Mouse (Mus musculus): ENCODE data around the gene Ppp2r3c. TPM values are rescaled to one million over a fixed set of nuclear protein-coding genes. Genes with fewer than 3 reads are reported as not detected.
"Not testable (repeated sequence)": the region's sequence is repeated elsewhere in the genome, so short reads cannot be mapped to it uniquely, and the experiment has no call there.

Ppp2r3c gene
- 21.5 and 23.7 TPM in 2 replicates for polyA plus RNA-seq (2016; fragmentation: Nextera tagmentation; extraction: Ambion mirVana)

GRCm38 (mm10) chr12:55302485-55303441 lies at the start of gene Ppp2r3c:
Gene Ppp2r3c (minus strand): TSS chr12:55302998.
- Histone ChIP-seq H3K27me3 (ENCODE audit: insufficient read depth, poor library complexity, severe bottlenecking) (no peaks in the 10 kb centered on the region), H3K4me3 (peak within 1 kb of the TSS; percentile 64)
- WGBS, result under 1% methylated on average over 55 of the region's 55 CpGs

GRCm38 (mm10) chr12:55344583-55344982 lies 41.8 kb upstream of the Ppp2r3c start:
- WGBS, result 85% methylated on average over 13 of the region's 13 CpGs
- Histone ChIP-seq H3K4me3 (no peak overlapping the region), H3K27ac (no peak overlapping the region), H3K4me1 (replicated peaks) (no peaks in the 10 kb centered on the region), H3K27me3 (ENCODE audit: insufficient read depth, poor library complexity, severe bottlenecking) (no peaks in the 10 kb centered on the region), H3K36me3 (no peaks in the 10 kb centered on the region), H3K9me3 (no peaks in the 10 kb centered on the region)
- DNase-seq (ENCODE audit: low spot score), result no peak

More at GRCm38 (mm10) chr12:55302485-55303441, at the start of gene Ppp2r3c:
- Histone ChIP-seq H3K4me1 (replicated peaks) (peaks cover 29% of the 10 kb centered on the region), H3K36me3 (peaks cover 47% of the 10 kb centered on the region), H3K27ac (peak within 1 kb of the TSS; percentile 97), H3K9me3 (peaks cover 7% of the 10 kb centered on the region; the same call in 1 of the 2 replicates)
- DNase-seq (ENCODE audit: low spot score), result peak; percentile 93

GRCm38 (mm10) chr12:55343998-55344397 lies 41.2 kb upstream of the Ppp2r3c start:
- 89% methylated on average over 11 of the region's 11 CpGs for WGBS
- H3K27me3 ChIP-seq (ENCODE audit: insufficient read depth, poor library complexity, severe bottlenecking), result no peaks in the 10 kb centered on the region
- H3K4me3 ChIP-seq, result no peak overlapping the region
- H3K4me1 ChIP-seq (replicated peaks), result no peaks in the 10 kb centered on the region
- H3K9me3 ChIP-seq, result no peaks in the 10 kb centered on the region
- no peak for DNase-seq (ENCODE audit: low spot score)
- no peaks in the 10 kb centered on the region for H3K36me3 ChIP-seq
- no peak overlapping the region for H3K27ac ChIP-seq

- WGBS, result 85% methylated on average over 1 of the region's 1 CpGs
- not testable (repeated sequence) for DNase-seq (ENCODE audit: low spot score); H3K36me3 ChIP-seq; H3K4me3 ChIP-seq; H3K27ac ChIP-seq; H3K4me1 ChIP-seq (replicated peaks); H3K27me3 ChIP-seq (ENCODE audit: insufficient read depth, poor library complexity, severe bottlenecking); H3K9me3 ChIP-seq
Observed at GRCm38 (mm10) chr12:55343045-55343444, 40.2 kb upstream of the Ppp2r3c start.

- not testable (repeated sequence) for H3K27ac ChIP-seq; H3K27me3 ChIP-seq (ENCODE audit: insufficient read depth, poor library complexity, severe bottlenecking); H3K36me3 ChIP-seq; DNase-seq (ENCODE audit: low spot score); H3K9me3 ChIP-seq; H3K4me3 ChIP-seq; H3K4me1 ChIP-seq (replicated peaks)
- WGBS, result 86% methylated on average over 1 of the region's 2 CpGs
Observed at GRCm38 (mm10) chr12:55338490-55338889, 35.7 kb upstream of the Ppp2r3c start.

- Histone ChIP-seq H3K27ac (no peak overlapping the region), H3K4me3 (no peak overlapping the region), H3K36me3 (peaks cover 22% of the 10 kb centered on the region), H3K27me3 (ENCODE audit: insufficient read depth, poor library complexity, severe bottlenecking) (no peaks in the 10 kb centered on the region), H3K4me1 (replicated peaks) (no peaks in the 10 kb centered on the region), H3K9me3 (no peaks in the 10 kb centered on the region)
- DNase-seq (ENCODE audit: low spot score), result no peak
- WGBS, result 90% methylated on average over 7 of the region's 7 CpGs
Observed at GRCm38 (mm10) chr12:55333662-55334061, 30.9 kb upstream of the Ppp2r3c start.

GRCm38 (mm10) chr12:55329351-55329750 lies 26.6 kb upstream of the Ppp2r3c start:
- no peak overlapping the region for H3K27ac ChIP-seq
- 93% methylated on average over 7 of the region's 7 CpGs for WGBS

GRCm38 (mm10) chr12:55328784-55329183 lies 26.0 kb upstream of the Ppp2r3c start:
- Histone ChIP-seq H3K27me3 (ENCODE audit: insufficient read depth, poor library complexity, severe bottlenecking) (no peaks in the 10 kb centered on the region), H3K36me3 (peaks cover 27% of the 10 kb centered on the region), H3K4me3 (no peak overlapping the region), H3K27ac (no peak overlapping the region), H3K4me1 (replicated peaks) (no peaks in the 10 kb centered on the region), H3K9me3 (no peaks in the 10 kb centered on the region)
- WGBS, result 91% methylated on average over 4 of the region's 4 CpGs
- no peak for DNase-seq (ENCODE audit: low spot score)

More at GRCm38 (mm10) chr12:55329351-55329750, 26.6 kb upstream of the Ppp2r3c start:
- no peak for DNase-seq (ENCODE audit: low spot score)
- Histone ChIP-seq H3K36me3 (peaks cover 28% of the 10 kb centered on the region), H3K4me3 (no peak overlapping the region), H3K27me3 (ENCODE audit: insufficient read depth, poor library complexity, severe bottlenecking) (no peaks in the 10 kb centered on the region), H3K4me1 (replicated peaks) (no peaks in the 10 kb centered on the region), H3K9me3 (no peaks in the 10 kb centered on the region)

- H3K27ac ChIP-seq, result no peak overlapping the region
- WGBS, result 96% methylated on average over 7 of the region's 7 CpGs
- no peak overlapping the region for H3K4me3 ChIP-seq
- H3K9me3 ChIP-seq, result no peaks in the 10 kb centered on the region
- peaks cover 22% of the 10 kb centered on the region for H3K36me3 ChIP-seq
- DNase-seq (ENCODE audit: low spot score), result no peak
- H3K27me3 ChIP-seq (ENCODE audit: insufficient read depth, poor library complexity, severe bottlenecking), result no peaks in the 10 kb centered on the region
- no peaks in the 10 kb centered on the region for H3K4me1 ChIP-seq (replicated peaks)
Observed at GRCm38 (mm10) chr12:55325702-55326101, 22.9 kb upstream of the Ppp2r3c start.

GRCm38 (mm10) chr12:55321642-55322291 lies 19.0 kb upstream of the Ppp2r3c start:
- no peak overlapping the region for H3K4me3 ChIP-seq
- no peaks in the 10 kb centered on the region for H3K4me1 ChIP-seq (replicated peaks)
- no peaks in the 10 kb centered on the region for H3K27me3 ChIP-seq (ENCODE audit: insufficient read depth, poor library complexity, severe bottlenecking)
- 89% methylated on average over 18 of the region's 18 CpGs for WGBS
- no peaks in the 10 kb centered on the region for H3K9me3 ChIP-seq
- H3K36me3 ChIP-seq, result peaks cover 18% of the 10 kb centered on the region
- no peak overlapping the region for H3K27ac ChIP-seq
- DNase-seq (ENCODE audit: low spot score), result no peak

- Histone ChIP-seq H3K9me3 (no peaks in the 10 kb centered on the region), H3K27ac (no peak overlapping the region), H3K4me3 (no peak overlapping the region), H3K36me3 (peaks cover 31% of the 10 kb centered on the region), H3K4me1 (replicated peaks) (no peaks in the 10 kb centered on the region), H3K27me3 (ENCODE audit: insufficient read depth, poor library complexity, severe bottlenecking) (no peaks in the 10 kb centered on the region)
- WGBS, result 55% methylated on average over 5 of the region's 5 CpGs
- peak; percentile 28 for DNase-seq (ENCODE audit: low spot score)
Observed at GRCm38 (mm10) chr12:55315192-55315591, 12.4 kb upstream of the Ppp2r3c start.

- Histone ChIP-seq H3K27me3 (ENCODE audit: insufficient read depth, poor library complexity, severe bottlenecking) (no peaks in the 10 kb centered on the region), H3K4me1 (replicated peaks) (no peaks in the 10 kb centered on the region), H3K4me3 (no peak overlapping the region), H3K36me3 (peaks cover 36% of the 10 kb centered on the region), H3K27ac (no peak overlapping the region), H3K9me3 (no peaks in the 10 kb centered on the region)
- DNase-seq (ENCODE audit: low spot score), result no peak
- WGBS, result 88% methylated on average over 5 of the region's 5 CpGs
Observed at GRCm38 (mm10) chr12:55313901-55314300, 11.1 kb upstream of the Ppp2r3c start.

GRCm38 (mm10) chr12:55311841-55312240 lies 9.0 kb upstream of the Ppp2r3c start:
- Histone ChIP-seq H3K27ac (no peak overlapping the region), H3K4me3 (no peak overlapping the region), H3K36me3 (peaks cover 44% of the 10 kb centered on the region), H3K4me1 (replicated peaks) (no peaks in the 10 kb centered on the region), H3K27me3 (ENCODE audit: insufficient read depth, poor library complexity, severe bottlenecking) (no peaks in the 10 kb centered on the region), H3K9me3 (no peaks in the 10 kb centered on the region)
- DNase-seq (ENCODE audit: low spot score), result no peak
- 87% methylated on average over 7 of the region's 7 CpGs for WGBS

Measured in hindbrain, embryonic 10.5 days (tissue).